Mouse (Mus musculus): ENCODE data around the gene Rrp9. TPM values are rescaled to one million over a fixed set of nuclear protein-coding genes. Genes with fewer than 3 reads are reported as not detected.
A peak's percentile ranks its signal among the peaks of the same experiment; 100 is the strongest.

Rrp9 gene
- polyA plus RNA-seq, 1 experiment: 27.4 TPM

DNA sequence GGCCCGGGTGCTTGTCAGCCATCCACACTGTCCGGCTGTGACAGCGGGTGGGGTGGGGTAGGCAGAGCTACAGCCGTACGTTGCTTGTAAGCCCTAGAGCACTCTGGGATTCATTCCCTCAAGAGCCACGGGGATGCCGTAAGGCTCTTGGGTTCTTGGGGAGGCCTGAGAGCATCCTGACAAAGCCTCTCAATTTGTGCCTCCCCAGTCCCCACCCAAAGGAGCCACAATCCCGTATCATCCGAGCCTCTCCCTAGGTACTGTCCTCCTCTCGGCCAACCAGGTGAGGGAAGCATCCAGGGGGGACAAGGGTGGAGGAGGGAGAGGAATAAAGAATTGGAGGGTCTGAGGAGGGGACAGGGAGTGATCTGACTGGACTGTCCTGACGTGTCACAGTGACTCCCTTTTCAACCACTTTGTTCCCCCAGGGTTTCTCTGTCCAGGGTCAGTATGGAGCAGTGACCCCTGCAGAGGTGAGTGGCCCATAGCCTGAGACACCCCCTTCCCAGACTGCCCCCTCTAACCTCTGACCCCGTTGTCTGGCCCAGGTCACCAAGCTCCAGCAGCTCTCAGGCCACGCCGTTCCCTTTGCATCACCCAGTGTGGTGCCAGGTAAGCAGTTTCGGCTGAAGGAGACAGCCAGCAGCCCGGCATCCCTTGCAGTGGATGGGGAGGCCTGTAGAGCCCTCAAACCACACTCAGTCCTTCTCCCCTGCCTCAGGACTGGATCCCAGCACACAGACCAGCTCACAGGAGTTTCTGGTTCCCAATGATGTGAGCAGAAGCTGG is 13.9 kb upstream of the Rrp9 start:
- 86% methylated on average over 16 of the region's 16 CpGs for WGBS
- no peak for DNase-seq
- no peak overlapping the region for H3K4me3 ChIP-seq (replicated peaks; ENCODE audit: extremely low read depth, low read depth, low read length)
- no peaks in the 10 kb centered on the region for H3K4me1 ChIP-seq (ENCODE audit: control insufficient read depth, insufficient read depth, low read length)
- TF ChIP-seq CTCF (IDR thresholded peaks at IDR 0.05; ENCODE audit: insufficient read depth, low read length): no peak
- TF ChIP-seq POLR2A (IDR thresholded peaks at IDR 0.05; ENCODE audit: borderline replicate concordance, extremely low read depth, low read depth, low read length): no peak

DNA sequence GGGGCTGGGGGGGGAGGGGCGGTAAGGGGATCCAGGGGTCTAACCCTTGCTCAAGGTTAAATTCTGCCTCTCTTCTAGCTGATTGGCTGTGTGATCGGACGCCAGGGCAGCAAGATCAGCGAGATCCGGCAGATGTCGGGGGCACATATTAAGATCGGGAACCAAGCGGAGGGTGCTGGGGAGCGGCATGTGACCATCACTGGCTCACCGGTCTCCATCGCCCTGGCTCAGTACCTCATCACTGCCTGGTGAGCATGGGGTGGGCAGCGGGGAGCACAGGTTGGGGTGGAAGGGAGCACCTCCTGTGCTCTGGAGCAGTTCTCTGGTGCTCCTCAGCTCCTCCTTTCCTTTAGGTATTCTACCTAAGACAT is 13.3 kb upstream of the Rrp9 start:
- TF ChIP-seq CTCF (IDR thresholded peaks at IDR 0.05; ENCODE audit: insufficient read depth, low read length) (no peak), POLR2A (IDR thresholded peaks at IDR 0.05; ENCODE audit: borderline replicate concordance, extremely low read depth, low read depth, low read length) (no peak)
- WGBS: 96% methylated on average over 12 of the region's 12 CpGs
- no peak for DNase-seq
- Histone ChIP-seq H3K4me3 (replicated peaks; ENCODE audit: extremely low read depth, low read depth, low read length) (no peak overlapping the region), H3K4me1 (ENCODE audit: control insufficient read depth, insufficient read depth, low read length) (no peaks in the 10 kb centered on the region)

DNA sequence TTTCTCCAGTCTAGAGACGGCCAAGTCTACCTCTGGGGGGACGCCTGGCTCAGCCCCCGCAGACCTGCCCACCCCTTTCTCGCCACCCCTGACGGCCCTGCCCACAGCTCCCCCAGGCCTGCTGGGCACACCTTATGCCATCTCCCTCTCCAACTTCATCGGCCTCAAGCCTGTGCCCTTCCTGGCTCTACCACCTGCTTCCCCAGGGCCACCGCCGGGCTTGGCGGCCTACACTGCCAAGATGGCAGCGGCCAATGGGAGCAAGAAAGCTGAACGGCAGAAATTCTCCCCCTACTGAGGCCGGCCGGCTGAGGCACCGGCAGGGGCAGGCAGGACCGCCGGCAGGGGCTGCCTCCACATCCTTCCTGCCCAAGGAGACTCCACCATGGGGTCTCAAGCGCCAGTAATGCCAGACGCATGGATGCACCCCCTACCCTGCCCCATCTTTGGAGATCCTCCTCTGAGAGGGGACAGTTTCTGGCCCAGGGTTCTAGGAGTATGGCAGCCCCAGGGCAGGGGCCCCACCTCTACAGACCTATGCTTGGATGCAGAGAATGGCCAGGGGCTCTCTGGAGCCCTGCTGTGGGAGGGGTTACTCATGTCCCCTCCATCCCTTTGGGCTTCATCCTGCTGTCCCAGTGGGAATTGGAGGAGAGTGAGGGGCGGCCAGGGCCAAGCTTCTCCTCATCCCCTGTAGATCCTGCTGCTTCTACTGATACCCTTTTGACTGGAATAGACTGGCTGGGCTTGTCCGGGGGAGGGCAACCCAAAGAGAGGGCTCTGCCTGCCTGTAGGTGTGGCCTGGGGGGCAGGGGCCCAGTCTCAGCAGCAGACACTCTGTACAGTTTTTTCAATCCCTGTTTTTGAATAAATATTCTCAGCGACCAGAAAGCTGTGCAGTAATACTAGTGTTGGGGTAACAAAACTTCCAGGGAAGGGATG is 12.4 kb upstream of the Rrp9 start:
- TF ChIP-seq POLR2A (IDR thresholded peaks at IDR 0.05; ENCODE audit: borderline replicate concordance, extremely low read depth, low read depth, low read length): no peak
- no peak for TF ChIP-seq CTCF (IDR thresholded peaks at IDR 0.05; ENCODE audit: insufficient read depth, low read length)
- WGBS: 91% methylated on average over 21 of the region's 21 CpGs
- H3K4me1 ChIP-seq (ENCODE audit: control insufficient read depth, insufficient read depth, low read length): no peaks in the 10 kb centered on the region
- DNase-seq: no peak
- no peak overlapping the region for H3K4me3 ChIP-seq (replicated peaks; ENCODE audit: extremely low read depth, low read depth, low read length)

DNA sequence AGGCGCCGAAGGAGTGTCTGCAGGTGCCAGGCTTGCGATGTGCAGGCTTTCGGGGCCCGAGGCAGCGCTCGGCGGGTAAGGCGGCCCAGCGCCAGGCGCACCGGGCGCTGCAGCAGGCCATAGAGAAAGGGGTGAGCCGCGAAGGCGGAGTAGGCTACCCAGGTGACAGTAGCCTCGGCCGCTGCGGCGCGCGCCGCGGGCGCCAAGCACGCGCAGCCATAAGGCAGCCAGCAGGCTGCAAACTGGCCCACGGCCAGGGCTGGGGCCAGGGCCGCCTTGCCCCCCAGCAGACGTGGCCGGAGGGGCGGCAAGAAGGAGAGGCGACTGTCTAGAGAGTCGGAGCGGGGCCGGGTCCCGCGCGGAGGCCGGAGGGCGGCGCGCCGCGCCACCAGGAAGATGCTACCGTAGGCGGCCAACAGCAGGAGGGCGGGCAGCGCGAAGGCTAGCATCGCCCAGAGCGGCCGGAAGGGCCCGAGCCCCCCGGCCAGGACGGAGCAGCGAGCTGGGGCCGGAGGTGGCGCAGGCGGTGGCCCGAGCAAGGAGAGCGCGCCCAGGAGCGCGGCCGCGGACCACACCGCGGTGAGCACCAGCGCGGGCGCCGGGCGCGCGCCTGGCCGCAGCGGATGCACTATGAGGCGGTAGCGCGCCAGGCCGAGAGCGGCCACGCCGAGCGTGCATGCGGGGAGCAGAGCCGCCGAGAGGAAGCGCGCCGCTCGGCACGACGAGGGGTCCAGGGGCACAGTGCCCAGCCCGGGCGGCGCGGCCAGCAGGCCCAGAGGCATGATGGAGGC is 10.8 kb upstream of the Rrp9 start:
- 5% methylated on average over 98 of the region's 99 CpGs for WGBS
- Histone ChIP-seq H3K4me1 (ENCODE audit: control insufficient read depth, insufficient read depth, low read length) (no peaks in the 10 kb centered on the region), H3K4me3 (replicated peaks; ENCODE audit: extremely low read depth, low read depth, low read length) (peak overlapping the region; percentile 42)
- DNase-seq: no peak
- TF ChIP-seq CTCF (IDR thresholded peaks at IDR 0.05; ENCODE audit: insufficient read depth, low read length): no peak
- no peak for TF ChIP-seq POLR2A (IDR thresholded peaks at IDR 0.05; ENCODE audit: borderline replicate concordance, extremely low read depth, low read depth, low read length)

DNA sequence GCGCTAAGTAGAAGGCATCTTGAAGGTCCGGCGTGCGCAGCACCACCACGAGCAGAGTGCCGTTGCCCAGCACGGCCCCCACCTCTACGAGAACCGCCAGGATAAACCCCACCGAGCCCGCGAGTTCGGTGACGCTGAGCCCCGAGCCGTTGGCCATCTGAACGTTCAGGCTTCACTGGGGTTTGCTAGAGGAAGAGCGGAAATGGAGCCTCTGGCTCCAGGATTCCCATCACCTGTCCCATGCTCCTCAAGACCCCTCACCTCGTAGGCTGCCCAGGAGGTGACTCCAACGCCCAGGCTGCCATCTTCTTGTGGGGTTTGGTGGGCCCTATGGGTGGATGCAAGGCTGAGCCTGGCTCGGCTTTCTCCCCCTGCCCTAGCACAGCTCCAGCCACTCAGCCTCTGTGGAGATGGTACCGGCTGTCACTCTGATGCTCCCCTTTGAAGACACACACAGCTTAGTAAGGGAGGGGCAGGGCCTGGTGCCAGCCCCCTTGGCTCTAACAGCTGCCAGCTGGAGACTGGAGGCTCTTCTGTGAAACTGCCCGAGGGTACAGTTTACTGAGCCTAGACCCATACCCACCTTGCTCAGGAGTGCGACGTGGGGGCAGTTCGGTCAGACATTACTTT is 10.1 kb upstream of the Rrp9 start, which contains the start of gene Gpr62:
Gene Gpr62 (minus strand): TSS at position 368 of the 630 bp plus-strand sequence.
- Histone ChIP-seq H3K4me3 (replicated peaks; ENCODE audit: extremely low read depth, low read depth, low read length) (peak within 1 kb of the TSS; percentile 42), H3K4me1 (ENCODE audit: control insufficient read depth, insufficient read depth, low read length) (no peaks in the 10 kb centered on the region)
- 34% methylated on average over 26 of the region's 26 CpGs for WGBS
- DNase-seq: no peak
- TF ChIP-seq CTCF (IDR thresholded peaks at IDR 0.05; ENCODE audit: insufficient read depth, low read length) (no peak), POLR2A (IDR thresholded peaks at IDR 0.05; ENCODE audit: borderline replicate concordance, extremely low read depth, low read depth, low read length) (no peak)

DNA sequence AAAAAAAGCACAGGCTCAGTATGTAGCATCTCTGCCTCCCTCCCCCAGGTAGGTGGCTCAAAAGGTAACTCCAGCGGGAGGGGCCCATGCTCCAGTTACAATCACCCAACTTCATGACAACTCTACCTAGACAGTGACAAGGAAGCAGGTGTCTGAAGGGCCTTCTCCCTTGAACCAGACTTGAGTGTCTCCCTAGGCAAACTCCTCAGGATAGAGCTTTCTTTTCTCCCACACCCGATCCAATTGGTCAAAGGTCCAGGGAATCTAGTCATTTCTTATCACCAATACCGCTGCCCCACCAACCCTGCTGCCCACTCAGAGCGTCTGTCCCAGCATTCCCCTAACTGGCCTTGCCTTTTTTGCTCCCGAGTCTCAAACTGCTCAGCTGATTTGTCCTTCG is 9.0 kb upstream of the Rrp9 start:
- no peak for DNase-seq
- TF ChIP-seq POLR2A (IDR thresholded peaks at IDR 0.05; ENCODE audit: borderline replicate concordance, extremely low read depth, low read depth, low read length) (no peak), CTCF (IDR thresholded peaks at IDR 0.05; ENCODE audit: insufficient read depth, low read length) (no peak)
- WGBS: 83% methylated on average over 6 of the region's 6 CpGs
- Histone ChIP-seq H3K4me1 (ENCODE audit: control insufficient read depth, insufficient read depth, low read length) (no peaks in the 10 kb centered on the region), H3K4me3 (replicated peaks; ENCODE audit: extremely low read depth, low read depth, low read length) (no peak overlapping the region)

DNA sequence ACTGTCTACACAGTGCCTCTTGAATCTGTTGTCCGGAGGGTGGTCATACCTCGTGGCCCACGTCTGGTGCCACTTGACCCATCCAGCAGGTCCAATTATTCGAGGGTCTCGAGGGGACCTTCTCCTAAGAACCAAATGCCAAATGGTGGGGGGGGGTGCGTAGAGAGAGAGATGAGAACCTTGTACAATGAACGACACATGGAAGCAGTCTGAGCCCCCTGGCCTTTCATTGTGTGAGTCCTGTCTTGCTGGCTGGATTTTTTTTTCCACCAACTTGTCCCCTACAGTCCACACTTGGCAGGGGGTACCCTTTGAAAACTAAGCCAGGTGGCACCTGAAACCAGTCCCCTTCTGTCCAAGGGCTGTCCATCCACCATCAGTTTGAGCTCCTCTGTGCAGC is 8.0 kb upstream of the Rrp9 start:
- H3K4me3 ChIP-seq (replicated peaks; ENCODE audit: extremely low read depth, low read depth, low read length): no peak overlapping the region
- WGBS: 93% methylated on average over 7 of the region's 7 CpGs
- H3K4me1 ChIP-seq (ENCODE audit: control insufficient read depth, insufficient read depth, low read length): no peaks in the 10 kb centered on the region
- no peak for DNase-seq
- TF ChIP-seq POLR2A (IDR thresholded peaks at IDR 0.05; ENCODE audit: borderline replicate concordance, extremely low read depth, low read depth, low read length) (no peak), CTCF (IDR thresholded peaks at IDR 0.05; ENCODE audit: insufficient read depth, low read length) (no peak)

DNA sequence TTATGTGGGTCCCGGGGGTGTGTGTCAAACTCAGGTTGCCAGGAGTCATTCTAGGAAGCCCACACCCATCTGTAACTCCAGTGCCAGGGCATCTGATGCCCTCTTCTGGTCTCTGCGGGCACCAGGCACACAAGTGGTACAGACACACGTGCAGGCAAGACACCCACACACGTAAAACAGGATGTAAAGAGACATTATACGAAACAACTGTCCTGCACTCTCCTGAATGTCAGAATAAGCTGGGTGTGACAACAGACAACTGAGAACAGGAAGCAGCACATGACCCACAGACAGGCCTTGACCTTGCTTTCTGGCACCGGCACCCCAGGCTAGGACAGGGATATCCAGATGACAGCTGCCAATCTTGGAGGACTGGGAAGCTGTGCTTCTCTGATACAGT is 6.4 kb upstream of the Rrp9 start:
- DNase-seq: no peak
- Histone ChIP-seq H3K4me3 (replicated peaks; ENCODE audit: extremely low read depth, low read depth, low read length) (no peak overlapping the region), H3K4me1 (ENCODE audit: control insufficient read depth, insufficient read depth, low read length) (peaks cover 1% of the 10 kb centered on the region; the same call in 1 of the 2 replicates)
- TF ChIP-seq CTCF (IDR thresholded peaks at IDR 0.05; ENCODE audit: insufficient read depth, low read length) (no peak), POLR2A (IDR thresholded peaks at IDR 0.05; ENCODE audit: borderline replicate concordance, extremely low read depth, low read depth, low read length) (no peak)
- WGBS: 52% methylated on average over 6 of the region's 6 CpGs

Data from lung, adult 2 months (tissue).